Mouse (Mus musculus): ENCODE measurements around the gene Prkd3.

DNA sequence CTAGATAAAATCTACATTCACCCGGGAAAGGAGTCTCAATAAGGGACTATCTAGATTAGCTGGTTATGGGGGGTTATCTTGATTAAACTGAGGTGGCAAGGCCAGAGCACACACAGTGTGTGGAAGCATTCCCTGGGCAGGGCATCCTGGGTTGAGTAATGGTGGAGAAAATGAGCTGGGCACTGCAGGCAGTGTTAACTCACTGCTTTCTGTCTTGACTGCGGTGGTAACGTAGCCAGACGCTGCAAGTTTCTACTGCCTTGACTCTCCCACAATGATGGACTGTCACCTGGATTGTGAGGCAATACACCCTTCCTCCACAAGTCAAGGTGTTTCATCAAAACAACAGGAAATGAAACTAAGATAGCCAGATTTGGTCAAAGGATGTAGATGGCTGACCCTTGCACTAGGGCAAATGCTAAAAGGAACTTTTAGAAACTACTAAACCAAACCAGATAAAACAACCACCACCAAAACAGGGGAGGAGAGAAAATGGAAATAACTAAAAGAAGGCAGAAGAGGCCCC, 20.8 kb downstream of the Prkd3 start:
- TF ChIP-seq CTCF (IDR thresholded peaks at IDR 0.05; ENCODE audit: insufficient read depth, low read length) (no peak), POLR2A (IDR thresholded peaks at IDR 0.05; ENCODE audit: borderline replicate concordance, extremely low read depth, low read depth, low read length) (no peak)
